Comparison of ENCODE assay signal across 14 mouse cellular contexts in genomic region chr3:50882249-50882733, GRCm38 (mm10).
A peak's percentile ranks its signal among the peaks of the same experiment; 100 is the strongest.
DNase-seq lines count a peak whose midpoint lies in the region; ATAC-seq lines count a peak whose summit lies in the region.
"Had no signal": no experiment of that assay in that cellular context is flagged by ENCODE, and none has a peak within 500 bp of the region (broad histone marks: within the 10 kb centered on the region; RNA-seq: fewer than 3 reads in every experiment).

No protein-coding gene starts in this region.

- H3K36me3 ChIP-seq in forebrain, embryonic 13.5 days (ENCODE audit: poor library complexity, severe bottlenecking), result no peaks in the 10 kb centered on the region
- no peaks in the 10 kb centered on the region for H3K36me3 ChIP-seq in neural tube, embryonic 14.5 days (ENCODE audit: control insufficient read depth, insufficient read depth, low read length)

- peak; percentile 45 for DNase-seq in left cerebral cortex, postnatal 4 days
- no peak for DNase-seq in left cerebral cortex, postnatal 10 days (ENCODE audit: extremely low spot score in 1 of 2, low spot score in 2 of 2)
- peak; percentile 23 for DNase-seq in mesoderm, embryonic 11.5 days (ENCODE audit: low read depth, low spot score)
- no peak for DNase-seq in cerebellum, adult 9-10 months
- DNase-seq: cerebellum, postnatal 36 days; kidney, postnatal 14 days; liver, postnatal 0 days; thymus, postnatal 36 days had no signal

- peak overlapping the region; percentile 11 for H3K4me2 ChIP-seq in forebrain, embryonic 13.5 days
- H3K4me2 ChIP-seq in neural tube, embryonic 14.5 days (ENCODE audit: low read depth, low read length), result no peak overlapping the region
- H3K4me2 ChIP-seq: heart, embryonic 11.5 days had no signal

- peak; percentile 63 for ATAC-seq in forebrain, embryonic 13.5 days
- peak; percentile 42; the same call in 1 of the 2 replicates for ATAC-seq in neural tube, embryonic 14.5 days (ENCODE audit: low read depth)
- no peak for ATAC-seq in CD4-positive, CD25-positive, alpha-beta regulatory T cell, adult 4 months
- ATAC-seq in activated CD4-positive, CD25-positive, alpha-beta regulatory T cell, adult 4 months, result no peak
- ATAC-seq: liver, postnatal 0 days had no signal

- no peaks in the 10 kb centered on the region for H3K27me3 ChIP-seq in forebrain, embryonic 13.5 days
- no peaks in the 10 kb centered on the region for H3K27me3 ChIP-seq in neural tube, embryonic 14.5 days (ENCODE audit: control insufficient read depth, insufficient read depth, low read length)
- H3K27me3 ChIP-seq: megakaryocyte, embryonic 14.5 days had no signal

- WGBS in forebrain, embryonic 13.5 days, result 2% methylated on average over 8 of the region's 8 CpGs
- 6% methylated on average over 8 of the region's 8 CpGs for WGBS in neural tube, embryonic 14.5 days

- no peak overlapping the region for H3K9ac ChIP-seq in forebrain, embryonic 13.5 days
- no peak overlapping the region for H3K9ac ChIP-seq in neural tube, embryonic 14.5 days (replicated peaks; ENCODE audit: low read depth, low read length)
- H3K9ac ChIP-seq: liver, postnatal 0 days had no signal

- intact Hi-C loops in left cerebral cortex, postnatal 4 days (cut with DNase I), result no loop called here
- intact Hi-C loops in left cerebral cortex, postnatal 10 days (cut with DNase I), result no loop called here

- H3K9me3 ChIP-seq in forebrain, embryonic 13.5 days (replicated peaks), result no peaks in the 10 kb centered on the region
- no peaks in the 10 kb centered on the region for H3K9me3 ChIP-seq in neural tube, embryonic 14.5 days (ENCODE audit: control insufficient read depth, low read length)

- peaks cover 19% of the 10 kb centered on the region for H3K4me1 ChIP-seq in forebrain, embryonic 13.5 days
- 0 out of 2 replicates have a peak, but pooled peaks cover 4% of the 10 kb centered on the region for H3K4me1 ChIP-seq in neural tube, embryonic 14.5 days (ENCODE audit: control insufficient read depth, insufficient read depth, low read length)
- H3K4me1 ChIP-seq: megakaryocyte, embryonic 14.5 days had no signal

- no peak overlapping the region for H3K4me3 ChIP-seq in forebrain, embryonic 13.5 days
- H3K4me3 ChIP-seq in neural tube, embryonic 14.5 days (ENCODE audit: low read depth, low read length), result no peak overlapping the region
- H3K4me3 ChIP-seq: megakaryocyte, embryonic 14.5 days had no signal

- peak overlapping the region; percentile 59 for H3K27ac ChIP-seq in forebrain, embryonic 13.5 days
- peak overlapping the region; percentile 60 for H3K27ac ChIP-seq in neural tube, embryonic 14.5 days (ENCODE audit: low read depth, low read length)

Comparison
In these comparisons a context has a peak if more than half of its experiments do, and no peak if none do; other contexts are left out.
1. DNase-seq: peak in left cerebral cortex, postnatal 4 days (single experiment) and mesoderm, embryonic 11.5 days (single experiment); none in left cerebral cortex, postnatal 10 days (0 of 2) and cerebellum, adult 9-10 months (single experiment).
2. ATAC-seq: peak in forebrain, embryonic 13.5 days (single experiment) and neural tube, embryonic 14.5 days (single experiment); none in CD4-positive, CD25-positive, alpha-beta regulatory T cell, adult 4 months (single experiment) and activated CD4-positive, CD25-positive, alpha-beta regulatory T cell, adult 4 months (single experiment).